Mouse (Mus musculus): ENCODE results near the gene Tsn. TPM values are rescaled to one million over a fixed set of nuclear protein-coding genes. Genes with fewer than 3 reads are reported as not detected.

Gene Tsn
- polyA plus RNA-seq (2012; fragmentation: generic; extraction: Trizol), result 92.8 TPM

DNA sequence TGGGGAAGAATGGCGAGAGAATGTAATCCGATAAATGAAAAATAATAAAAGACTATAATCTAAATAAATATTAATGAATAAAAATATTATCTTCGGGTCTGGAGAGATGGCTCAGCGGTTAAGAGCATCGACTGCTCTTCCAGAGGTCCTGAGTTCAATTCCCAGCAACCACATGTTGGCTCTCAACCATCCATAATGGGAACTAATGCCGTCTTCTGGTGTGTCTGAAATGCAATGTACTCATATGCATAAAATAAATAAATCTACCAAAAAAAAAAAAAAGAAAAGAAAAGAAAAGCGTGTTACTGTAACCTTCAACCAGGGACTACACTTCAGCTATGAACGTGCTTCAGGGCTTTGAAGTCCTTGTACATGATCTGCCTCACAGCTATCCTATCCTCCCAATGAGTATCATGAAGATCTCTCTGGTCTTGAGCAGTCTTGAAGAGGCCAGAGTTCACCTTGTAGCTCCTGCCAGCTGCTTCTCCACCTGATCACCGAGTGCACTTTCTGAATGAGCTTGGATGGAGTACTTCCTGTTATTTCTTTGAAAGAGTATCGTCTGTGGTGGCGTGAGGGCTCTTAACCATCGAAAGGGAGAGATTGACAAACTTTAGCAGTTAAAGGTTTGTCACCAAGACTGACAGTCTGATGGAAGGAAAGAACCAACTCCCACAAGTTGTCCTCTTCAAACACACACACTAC is at the start of gene Tsn:
Tsn (minus strand) TSS at position 118 of the 705 bp plus-strand sequence.
- Histone ChIP-seq H3K79me2 (ENCODE audit: control insufficient read depth, insufficient read depth) (peaks cover 36% of the 10 kb centered on the region), H3ac (ENCODE audit: control insufficient read depth, insufficient read length) (peak within 1 kb of the TSS; percentile 36), H3K4me2 (ENCODE audit: low read depth) (peak within 1 kb of the TSS; percentile 85), H3K36me3 (ENCODE audit: control insufficient read depth, insufficient read depth) (peaks cover 3% of the 10 kb centered on the region), H3K27me3 (ENCODE audit: control insufficient read depth, insufficient read depth, insufficient read length) (no peaks in the 10 kb centered on the region), H3K4me3 (peak within 1 kb of the TSS; percentile 81)
- no peak for TF ChIP-seq POLR2A (IDR thresholded peaks at IDR 0.05; ENCODE audit: insufficient read length, low read depth)
- TF ChIP-seq SRF (IDR thresholded peaks at IDR 0.05; ENCODE audit: control insufficient read depth, insufficient read length, low read depth), result no peak
- no peak for TF ChIP-seq MYOD1 (IDR thresholded peaks at IDR 0.05; ENCODE audit: control insufficient read depth in 1 of 3, insufficient read length in 2 of 3, low read depth in 2 of 3)
- no peak for TF ChIP-seq CEBPB (IDR thresholded peaks at IDR 0.05; ENCODE audit: insufficient read depth, poor library complexity, severe bottlenecking)
- TF ChIP-seq TCF3 (IDR thresholded peaks at IDR 0.05; ENCODE audit: insufficient read length, low read depth), result no peak
- TF ChIP-seq USF1 (IDR thresholded peaks at IDR 0.05; ENCODE audit: low read depth), result no peak
- no peak for TF ChIP-seq TCF12 (IDR thresholded peaks at IDR 0.05; ENCODE audit: insufficient read depth, poor library complexity, severe bottlenecking)
- no peak for TF ChIP-seq MAX (IDR thresholded peaks at IDR 0.05; ENCODE audit: low read depth)
- TF ChIP-seq MYOG (IDR thresholded peaks at IDR 0.05; ENCODE audit: control insufficient read depth in 1 of 3, insufficient read depth in 1 of 3, insufficient read length in 2 of 3, low read depth in 2 of 3), result no peak
- no peak for TF ChIP-seq POLR2AphosphoS2 (IDR thresholded peaks at IDR 0.05; ENCODE audit: insufficient read length, low read depth)
- no peak for TF ChIP-seq REST (IDR thresholded peaks at IDR 0.05; ENCODE audit: insufficient read depth, insufficient read length)
- no peak for TF ChIP-seq E2F4 (IDR thresholded peaks at IDR 0.05; ENCODE audit: insufficient read depth)

DNA sequence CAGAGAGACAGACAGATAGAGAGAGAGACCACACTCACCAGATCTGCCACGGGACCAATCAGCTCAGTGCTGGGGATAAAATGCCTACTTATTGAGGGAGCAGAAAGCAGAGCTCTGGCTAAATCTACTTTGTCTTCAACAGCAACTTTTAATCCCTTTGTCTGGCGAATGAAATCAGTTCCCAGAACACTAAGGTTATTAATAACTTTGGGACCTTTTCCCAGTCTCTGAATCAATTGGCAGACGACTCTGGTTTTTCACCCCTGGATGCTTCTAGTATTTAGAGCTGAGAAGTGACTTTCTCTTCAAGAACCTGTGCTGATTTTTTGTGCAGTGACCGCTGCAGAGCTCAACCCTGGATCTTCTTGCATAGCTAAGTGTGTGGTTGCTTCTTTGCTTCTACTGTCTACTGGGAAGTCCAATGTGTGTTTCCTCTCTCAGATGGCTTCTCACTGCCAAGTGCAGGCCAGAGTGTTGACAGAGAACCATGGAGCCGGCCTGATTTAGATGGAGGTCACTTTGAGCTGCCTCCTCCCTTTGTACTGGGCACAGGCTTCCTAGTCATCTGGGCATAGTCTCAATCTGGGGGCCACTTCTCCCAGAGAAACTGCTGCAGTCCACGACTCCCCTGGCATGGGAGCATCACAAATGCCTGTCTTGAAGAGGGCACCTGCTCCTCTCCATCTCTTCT is 47.7 kb upstream of the Tsn start:
- H3K4me2 ChIP-seq (ENCODE audit: low read depth), result peak overlapping the region; percentile 18
- no peak for TF ChIP-seq MYOD1 (IDR thresholded peaks at IDR 0.05; ENCODE audit: control insufficient read depth in 1 of 3, insufficient read length in 2 of 3, low read depth in 2 of 3)
- TF ChIP-seq SRF (IDR thresholded peaks at IDR 0.05; ENCODE audit: control insufficient read depth, insufficient read length, low read depth), result no peak
- TF ChIP-seq TCF3 (IDR thresholded peaks at IDR 0.05; ENCODE audit: insufficient read length, low read depth), result no peak
- TF ChIP-seq REST (IDR thresholded peaks at IDR 0.05; ENCODE audit: insufficient read depth, insufficient read length), result no peak
- TF ChIP-seq MYOG (IDR thresholded peaks at IDR 0.05; ENCODE audit: control insufficient read depth in 1 of 3, insufficient read depth in 1 of 3, insufficient read length in 2 of 3, low read depth in 2 of 3), result no peak
- H3K36me3 ChIP-seq (ENCODE audit: control insufficient read depth, insufficient read depth), result no peaks in the 10 kb centered on the region

DNA sequence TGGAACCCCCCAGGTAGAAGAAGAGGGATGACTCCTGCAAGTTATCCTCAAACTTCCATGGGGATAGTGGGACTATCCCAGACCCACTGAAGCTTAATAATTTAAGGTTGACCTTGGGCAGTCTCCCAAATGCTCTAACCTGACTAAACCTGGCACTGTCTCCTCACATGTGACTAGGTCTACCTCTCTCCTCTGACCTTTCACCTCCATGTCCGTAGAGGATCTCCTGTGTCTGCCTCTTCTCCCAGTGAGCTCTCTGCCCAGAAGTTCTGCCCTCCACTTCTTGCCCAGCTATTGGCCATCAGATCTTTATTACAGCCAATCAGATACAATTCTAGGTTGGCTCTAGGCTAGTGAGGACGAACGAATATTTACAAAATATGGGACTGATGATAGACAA is 38.4 kb upstream of the Tsn start:
- no peak overlapping the region for H3K4me3 ChIP-seq
- no peak overlapping the region for H3ac ChIP-seq (ENCODE audit: control insufficient read depth, insufficient read length)
- no peak for TF ChIP-seq MAX (IDR thresholded peaks at IDR 0.05; ENCODE audit: low read depth)
- TF ChIP-seq TCF3 (IDR thresholded peaks at IDR 0.05; ENCODE audit: insufficient read length, low read depth), result no peak
- TF ChIP-seq CEBPB (IDR thresholded peaks at IDR 0.05; ENCODE audit: insufficient read depth, poor library complexity, severe bottlenecking), result no peak
- no peak for TF ChIP-seq MYOD1 (IDR thresholded peaks at IDR 0.05; ENCODE audit: control insufficient read depth in 1 of 3, insufficient read length in 2 of 3, low read depth in 2 of 3)
- no peak for TF ChIP-seq TCF12 (IDR thresholded peaks at IDR 0.05; ENCODE audit: insufficient read depth, poor library complexity, severe bottlenecking)
- TF ChIP-seq POLR2AphosphoS2 (IDR thresholded peaks at IDR 0.05; ENCODE audit: insufficient read length, low read depth), result no peak
- no peak for TF ChIP-seq E2F4 (IDR thresholded peaks at IDR 0.05; ENCODE audit: insufficient read depth)
- TF ChIP-seq USF1 (IDR thresholded peaks at IDR 0.05; ENCODE audit: low read depth), result no peak
- TF ChIP-seq MYOG (IDR thresholded peaks at IDR 0.05; ENCODE audit: control insufficient read depth in 1 of 3, insufficient read depth in 1 of 3, insufficient read length in 2 of 3, low read depth in 2 of 3), result no peak
- no peak for TF ChIP-seq REST (IDR thresholded peaks at IDR 0.05; ENCODE audit: insufficient read depth, insufficient read length)
- H3K36me3 ChIP-seq (ENCODE audit: control insufficient read depth, insufficient read depth), result no peaks in the 10 kb centered on the region
- H3K27me3 ChIP-seq (ENCODE audit: control insufficient read depth, insufficient read depth, insufficient read length), result no peaks in the 10 kb centered on the region
- H3K79me2 ChIP-seq (ENCODE audit: control insufficient read depth, insufficient read depth), result no peaks in the 10 kb centered on the region
- no peak overlapping the region for H3K4me2 ChIP-seq (ENCODE audit: low read depth)

More for the DNA sequence above, 47.7 kb upstream of the Tsn start:
- no peaks in the 10 kb centered on the region for H3K79me2 ChIP-seq (ENCODE audit: control insufficient read depth, insufficient read depth)
- H3K27me3 ChIP-seq (ENCODE audit: control insufficient read depth, insufficient read depth, insufficient read length), result no peaks in the 10 kb centered on the region
- no peak overlapping the region for H3K4me3 ChIP-seq
- no peak overlapping the region for H3ac ChIP-seq (ENCODE audit: control insufficient read depth, insufficient read length)

DNA sequence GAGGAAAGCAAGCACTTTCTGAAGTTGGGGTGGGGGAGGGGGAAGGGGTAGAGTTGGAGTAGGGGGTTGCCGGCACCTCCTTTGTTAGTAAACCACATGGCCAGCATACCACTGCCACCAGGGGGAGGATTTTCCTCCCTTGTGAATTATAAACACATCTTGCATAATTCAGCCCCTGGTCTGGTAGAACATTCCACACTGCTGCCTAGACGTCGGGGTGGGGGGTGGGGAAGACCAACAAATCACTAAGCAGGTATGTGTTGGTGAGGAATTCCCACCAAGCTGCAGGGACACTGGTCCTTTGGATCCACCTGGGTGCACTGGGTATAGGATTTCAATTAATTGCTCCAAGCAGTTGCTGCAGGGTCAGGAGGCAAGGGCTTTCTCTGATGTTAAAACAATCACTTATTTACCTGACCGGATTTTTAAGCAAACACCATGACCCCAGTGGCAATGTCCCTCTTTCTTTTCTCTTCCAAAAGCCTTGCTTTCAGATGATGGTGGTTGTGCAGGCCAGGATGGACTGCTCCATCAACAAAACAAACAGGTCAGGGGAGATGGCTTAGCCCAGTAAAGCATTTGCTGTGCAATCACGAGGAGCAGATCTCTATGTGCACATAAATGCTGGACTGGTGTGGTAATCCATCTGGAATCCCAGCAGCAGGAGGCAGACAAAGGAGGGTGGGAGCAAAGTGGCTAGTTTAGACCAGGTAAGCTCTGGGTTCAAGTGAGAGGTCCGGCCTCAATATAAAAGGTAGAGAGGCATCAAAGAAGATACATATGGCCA is 32.3 kb upstream of the Tsn start:
- TF ChIP-seq POLR2A (IDR thresholded peaks at IDR 0.05; ENCODE audit: insufficient read length, low read depth), result no peak
- TF ChIP-seq REST (IDR thresholded peaks at IDR 0.05; ENCODE audit: insufficient read depth, insufficient read length), result no peak
- TF ChIP-seq POLR2AphosphoS2 (IDR thresholded peaks at IDR 0.05; ENCODE audit: insufficient read length, low read depth), result no peak
- TF ChIP-seq TCF3 (IDR thresholded peaks at IDR 0.05; ENCODE audit: insufficient read length, low read depth), result no peak
- no peak for TF ChIP-seq USF1 (IDR thresholded peaks at IDR 0.05; ENCODE audit: low read depth)
- no peak for TF ChIP-seq CEBPB (IDR thresholded peaks at IDR 0.05; ENCODE audit: insufficient read depth, poor library complexity, severe bottlenecking)
- H3K4me2 ChIP-seq (ENCODE audit: low read depth), result no peak overlapping the region
- no peak overlapping the region for H3K4me3 ChIP-seq
- H3ac ChIP-seq (ENCODE audit: control insufficient read depth, insufficient read length), result no peak overlapping the region
- no peaks in the 10 kb centered on the region for H3K27me3 ChIP-seq (ENCODE audit: control insufficient read depth, insufficient read depth, insufficient read length)
- H3K79me2 ChIP-seq (ENCODE audit: control insufficient read depth, insufficient read depth), result no peaks in the 10 kb centered on the region
- H3K36me3 ChIP-seq (ENCODE audit: control insufficient read depth, insufficient read depth), result no peaks in the 10 kb centered on the region

All from myocyte (in vitro differentiated cells).